Mouse (Mus musculus) right cerebral cortex, postnatal 10 days (tissue): Measurements from ENCODE around the gene Ctla2a.
A peak's percentile ranks its signal among the peaks of the same experiment; 100 is the strongest.
"Not testable (repeated sequence)": the region's sequence is repeated elsewhere in the genome, so short reads cannot be mapped to it uniquely, and the experiment has no call there.

Source experiments
- DNase-seq, 2 experiments: peaks; one replicate each; pipeline ENCODE4 v3.0.0; 2021; ENCODE audit warnings: low spot score in 2 of 2

Ctla2a gene

GRCm38 (mm10) chr13:60936500-60936901 lies at the start of gene Ctla2a, which contains the start of gene Gm49391:
TSS of gene Ctla2a (minus strand) at chr13:60936625.
TSS of gene Gm49391 (minus strand) at chr13:60936571.
- peak in 1 of 2 experiments; percentile 18 for DNase-seq

DNA sequence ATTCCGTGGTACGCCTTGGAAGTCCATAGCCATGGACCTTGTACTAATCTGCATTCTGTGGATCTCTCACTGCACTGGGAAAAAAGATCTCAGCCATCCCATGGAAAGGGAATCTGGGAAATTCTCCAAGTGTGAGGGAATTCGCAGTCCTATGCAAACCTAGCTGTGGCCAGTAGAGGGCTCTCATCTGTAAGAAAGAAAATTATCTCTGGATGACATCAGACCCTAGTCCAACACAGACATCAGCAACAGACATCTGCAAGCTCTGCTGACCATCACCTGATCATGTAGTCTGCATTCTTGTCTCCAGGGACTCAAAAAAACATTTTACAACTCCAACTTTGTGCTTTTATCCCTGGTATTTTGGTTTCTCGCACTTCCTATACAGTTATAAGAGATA lies 35.9 kb upstream of the Ctla2a start:
- not testable (repeated sequence) for DNase-seq

GRCm38 (mm10) chr13:60963985-60964384 lies 27.6 kb upstream of the Ctla2a start:
- DNase-seq = not testable (repeated sequence)

GRCm38 (mm10) chr13:60961706-60962105 lies 25.3 kb upstream of the Ctla2a start:
- no peak for DNase-seq

DNA sequence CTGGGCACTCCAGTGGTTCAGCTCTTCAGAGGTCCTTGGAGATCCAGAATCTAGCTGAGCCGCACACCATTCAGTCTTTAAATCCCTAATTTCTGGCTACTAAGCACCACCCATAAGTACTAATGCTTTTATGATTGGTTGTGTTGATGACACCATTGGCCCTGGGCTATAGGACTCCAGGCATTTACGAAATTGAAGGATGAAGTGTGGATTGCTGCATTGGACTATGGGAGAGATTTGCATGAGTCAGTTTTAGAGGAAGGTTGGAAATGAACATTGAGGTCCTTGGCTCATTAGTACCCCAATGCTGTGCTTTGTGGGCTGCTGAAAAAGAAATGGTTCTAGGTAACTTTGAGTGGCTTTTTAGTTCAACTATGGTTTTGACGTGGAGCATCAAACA lies 5.5 kb upstream of the Ctla2a start, which contains the start of gene Tpbpa:
Gene Tpbpa, minus strand, starts transcription at position 101 of the 400 bp plus-strand sequence.
- DNase-seq = not testable (repeated sequence)

GRCm38 (mm10) chr13:60935490-60935889 lies 935 bp downstream of the Ctla2a start, which contains the start of gene Gm49393:
TSS of gene Gm49393 (minus strand) at chr13:60935590.
- not testable (repeated sequence) for DNase-seq

- DNase-seq = not testable (repeated sequence)
Measured at GRCm38 (mm10) chr13:60904780-60905179, 31.6 kb downstream of the Ctla2a start, which contains the start of gene Tpbpb. TSS of gene Tpbpb (minus strand) at chr13:60904880.

DNA sequence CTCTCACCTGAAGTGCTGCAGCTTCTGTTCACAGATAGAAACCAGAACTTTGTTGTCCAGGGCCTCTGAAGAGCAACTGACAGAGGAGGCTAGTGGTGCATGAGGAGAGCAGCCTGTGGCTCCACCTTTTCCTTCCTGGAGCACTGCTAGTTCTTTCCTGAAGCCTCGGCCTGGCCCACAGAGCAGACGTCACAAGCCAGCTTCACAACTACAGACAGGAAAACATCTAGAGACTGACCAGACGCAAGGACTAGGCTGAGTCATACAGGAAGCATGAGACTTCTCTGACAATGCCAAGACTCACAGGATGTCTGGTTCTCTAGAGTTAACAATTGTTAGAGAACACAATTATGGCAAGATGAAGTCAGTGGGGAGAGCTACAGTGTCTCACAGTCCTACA lies 39.1 kb downstream of the Ctla2a start, which contains the start of gene Ctla2b:
Gene Ctla2b, minus strand, starts transcription at position 120 of the 400 bp plus-strand sequence.
- peak; percentile 20 to 25 for DNase-seq

DNA sequence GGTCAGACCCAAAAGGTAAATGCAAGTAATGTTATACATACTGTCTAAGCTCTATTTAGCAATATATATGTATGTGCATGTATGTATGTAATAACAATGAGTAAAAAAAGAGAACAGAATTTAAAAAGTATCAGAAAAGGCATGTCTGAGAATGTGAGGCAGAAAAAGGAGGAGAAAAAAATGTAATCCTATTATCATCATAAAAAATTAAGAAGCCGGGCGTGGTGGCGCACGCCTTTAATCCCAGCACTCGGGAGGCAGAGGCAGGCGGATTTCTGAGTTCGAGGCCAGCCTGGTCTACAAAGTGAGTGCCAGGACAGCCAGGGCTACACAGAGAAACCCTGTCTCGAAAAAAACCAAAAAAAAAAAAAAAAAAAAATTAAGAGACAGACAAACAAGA lies 39.6 kb downstream of the Ctla2a start, which contains the start of gene Gm49392:
Gene Gm49392, minus strand, starts transcription at position 101 of the 400 bp plus-strand sequence.
- DNase-seq = not testable (repeated sequence)

GRCm38 (mm10) chr13:60895406-60896160 lies 40.8 kb downstream of the Ctla2a start:
- no peak for DNase-seq

DNA sequence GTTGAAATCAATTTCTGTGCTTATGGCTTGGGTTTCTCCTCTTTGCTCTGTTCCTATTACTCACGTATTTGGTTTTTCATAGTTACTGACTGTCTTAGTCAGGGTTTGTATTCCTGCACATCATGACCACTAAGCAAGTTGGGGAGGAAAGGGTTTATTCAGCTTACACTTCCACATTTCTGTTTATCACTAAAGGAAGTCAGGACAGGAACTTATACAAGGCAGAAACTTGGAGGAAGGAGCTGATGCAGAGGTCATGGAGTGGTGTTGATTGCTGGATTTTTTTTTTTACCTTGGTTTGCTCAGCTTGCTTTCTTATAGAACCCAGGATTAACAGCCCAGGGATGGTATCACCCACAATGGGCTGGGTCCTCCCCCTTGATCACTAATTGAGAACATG lies 44.1 kb downstream of the Ctla2a start:
- no peak for DNase-seq
